Mouse (Mus musculus) liver, embryonic 15.5 days (tissue): ENCODE data around the gene Slamf1. TPM values are rescaled to one million over a fixed set of nuclear protein-coding genes. Genes with fewer than 3 reads are reported as not detected.
A peak's percentile ranks its signal among the peaks of the same experiment; 100 is the strongest.

Experiments used
- ATAC-seq: fragments of 200-750 bp; cut with Nextera tagmentation; 2 replicates; pipeline ENCODE4 v1.8.0; 2017; ENCODE audit warnings: moderate number of reproducible peaks, mild to moderate bottlenecking, moderate library complexity; ENCODE audit not compliant: insufficient read depth
- H3K27ac ChIP-seq: fragments of 300-500 bp; sonication (generic); replicated peaks from 2 replicates; pipeline ENCODE4 v1.5.1; 2015; ENCODE audit warnings: mild to moderate bottlenecking, inconsistent platforms
- H3K27me3 ChIP-seq: fragments of 300-500 bp; sonication (generic); 2 replicates; pipeline ENCODE4 v1.6.1; 2015; ENCODE audit warnings: mild to moderate bottlenecking, inconsistent platforms
- H3K36me3 ChIP-seq: fragments of 300-500 bp; sonication (generic); replicated peaks from 2 replicates; pipeline ENCODE4 v1.6.1; 2015; ENCODE audit warnings: moderate library complexity, mild to moderate bottlenecking, inconsistent platforms
- H3K4me1 ChIP-seq: fragments of 300-500 bp; sonication (generic); replicated peaks from 2 replicates; pipeline ENCODE4 v1.6.1; 2015; ENCODE audit warnings: inconsistent platforms
- H3K4me2 ChIP-seq: fragments of 300-500 bp; sonication (generic); 2 replicates; pipeline ENCODE4 v1.6.1; 2015; ENCODE audit warnings: moderate library complexity, mild to moderate bottlenecking, inconsistent platforms
- H3K4me3 ChIP-seq: fragments of 300-500 bp; sonication (generic); replicated peaks from 2 replicates; pipeline ENCODE4 v1.5.1; 2015; ENCODE audit warnings: mild to moderate bottlenecking, inconsistent platforms
- H3K9ac ChIP-seq: fragments of 300-500 bp; sonication (generic); 2 replicates; pipeline ENCODE4 v1.6.1; 2015; ENCODE audit warnings: moderate library complexity, mild to moderate bottlenecking, inconsistent platforms
- H3K9me3 ChIP-seq: fragments of 300-500 bp; sonication (generic); replicated peaks from 2 replicates; pipeline ENCODE4 v1.6.1; 2016; ENCODE audit warnings: inconsistent platforms
- WGBS: fragments of 180-500 bp; shearing (Covaris S2); methylation state at CpG from one replicate; pipeline ENCODE4 v1.1.7; 2015; ENCODE audit warnings: mixed read lengths; ENCODE audit not compliant: insufficient replicate concordance; 5-methylcytosine and 5-hydroxymethylcytosine counted together
- polyA plus RNA-seq: library from polyadenylated mRNA; unstranded; fragments of >200 nt; fragmentation: Nextera tagmentation; extraction: Ambion mirVana; gene quantifications from 2 replicates; pipeline ENCODE4 v1.2.1, GENCODE M21; 2015

Slamf1 gene
- polyA plus RNA-seq, 1 experiment from 2014 or later = 1.5 TPM

GRCm38 (mm10) chr1:171815545-171816439, 48.9 kb downstream of the Slamf1 start:
- Histone ChIP-seq H3K27me3 (no peaks in the 10 kb centered on the region), H3K9ac (no peak overlapping the region), H3K4me3 (no peak overlapping the region), H3K27ac (no peak overlapping the region), H3K4me2 (no peak overlapping the region), H3K36me3 (no peaks in the 10 kb centered on the region), H3K9me3 (no peaks in the 10 kb centered on the region), H3K4me1 (no peaks in the 10 kb centered on the region)
- WGBS = 10% methylated on average over 8 of the region's 8 CpGs
- peak; percentile 40; the same call in 1 of the 2 replicates for ATAC-seq

GRCm38 (mm10) chr1:171816991-171817390, 50.1 kb downstream of the Slamf1 start:
- Histone ChIP-seq H3K36me3 (no peaks in the 10 kb centered on the region), H3K4me1 (no peaks in the 10 kb centered on the region), H3K9ac (no peak overlapping the region), H3K4me2 (no peak overlapping the region), H3K27ac (no peak overlapping the region), H3K27me3 (no peaks in the 10 kb centered on the region), H3K4me3 (no peak overlapping the region), H3K9me3 (no peaks in the 10 kb centered on the region)
- ATAC-seq = no peak
- 23% methylated on average over 4 of the region's 4 CpGs for WGBS

GRCm38 (mm10) chr1:171821331-171821730, 54.4 kb downstream of the Slamf1 start:
- Histone ChIP-seq H3K4me2 (no peak overlapping the region), H3K27ac (no peak overlapping the region), H3K27me3 (no peaks in the 10 kb centered on the region), H3K9me3 (no peaks in the 10 kb centered on the region), H3K4me3 (no peak overlapping the region), H3K9ac (no peak overlapping the region), H3K4me1 (no peaks in the 10 kb centered on the region), H3K36me3 (no peaks in the 10 kb centered on the region)
- no peak for ATAC-seq
- WGBS = 43% methylated on average over 1 of the region's 1 CpGs

- H3K4me2 ChIP-seq = no peak overlapping the region
- no peak for ATAC-seq
- H3K27ac ChIP-seq = no peak overlapping the region
- H3K4me1 ChIP-seq = no peaks in the 10 kb centered on the region
- no peaks in the 10 kb centered on the region for H3K9me3 ChIP-seq
- H3K36me3 ChIP-seq = no peaks in the 10 kb centered on the region
- 33% methylated on average over 4 of the region's 4 CpGs for whole genome bisulfite sequencing
- H3K9ac ChIP-seq = no peak overlapping the region
- H3K27me3 ChIP-seq = no peaks in the 10 kb centered on the region
- H3K4me3 ChIP-seq = no peak overlapping the region
Observed at GRCm38 (mm10) chr1:171825462-171825861, 58.5 kb downstream of the Slamf1 start.

GRCm38 (mm10) chr1:171826164-171826563, 59.2 kb downstream of the Slamf1 start:
- Histone ChIP-seq H3K27me3 (no peaks in the 10 kb centered on the region), H3K9ac (no peak overlapping the region), H3K36me3 (no peaks in the 10 kb centered on the region), H3K4me1 (no peaks in the 10 kb centered on the region), H3K4me3 (no peak overlapping the region), H3K9me3 (no peaks in the 10 kb centered on the region), H3K4me2 (no peak overlapping the region), H3K27ac (no peak overlapping the region)
- ATAC-seq = no peak

GRCm38 (mm10) chr1:171827674-171828073, 60.7 kb downstream of the Slamf1 start:
- Histone ChIP-seq H3K27ac (no peak overlapping the region), H3K36me3 (no peaks in the 10 kb centered on the region), H3K4me3 (no peak overlapping the region), H3K27me3 (no peaks in the 10 kb centered on the region), H3K9me3 (no peaks in the 10 kb centered on the region), H3K4me1 (no peaks in the 10 kb centered on the region), H3K9ac (no peak overlapping the region), H3K4me2 (no peak overlapping the region)
- ATAC-seq = no peak

GRCm38 (mm10) chr1:171839488-171839887, 72.6 kb downstream of the Slamf1 start, which contains the start of gene Cd84:
TSS of gene Cd84 (plus strand) at chr1:171839697.
- no peak for ATAC-seq
- H3K9me3 ChIP-seq = no peaks in the 10 kb centered on the region
- H3K4me1 ChIP-seq = no peaks in the 10 kb centered on the region
- no peaks in the 10 kb centered on the region for H3K27me3 ChIP-seq
- H3K9ac ChIP-seq = no peak within 1 kb of the TSS
- H3K4me2 ChIP-seq = no peak within 1 kb of the TSS
- H3K36me3 ChIP-seq = no peaks in the 10 kb centered on the region
- 35% methylated on average over 3 of the region's 3 CpGs for WGBS
- H3K4me3 ChIP-seq = peak within 1 kb of the TSS; percentile 14; the same call in 1 of the 2 replicates
- H3K27ac ChIP-seq = peak within 1 kb of the TSS; percentile 48

- Histone ChIP-seq H3K27me3 (no peaks in the 10 kb centered on the region), H3K9me3 (no peaks in the 10 kb centered on the region), H3K4me1 (0 out of 2 replicates have a peak, but pooled peaks cover 3% of the 10 kb centered on the region), H3K4me3 (peak overlapping the region; percentile 14; the same call in 1 of the 2 replicates), H3K27ac (peak overlapping the region; percentile 48), H3K4me2 (no peak overlapping the region), H3K36me3 (no peaks in the 10 kb centered on the region), H3K9ac (no peak overlapping the region)
- no peak for ATAC-seq
- WGBS = 21% methylated on average over 4 of the region's 4 CpGs
Observed at GRCm38 (mm10) chr1:171840450-171841023, 73.6 kb downstream of the Slamf1 start.

GRCm38 (mm10) chr1:171845035-171845754, 78.3 kb downstream of the Slamf1 start:
- Histone ChIP-seq H3K36me3 (no peaks in the 10 kb centered on the region), H3K27me3 (no peaks in the 10 kb centered on the region), H3K4me3 (no peak overlapping the region), H3K9ac (no peak overlapping the region), H3K9me3 (no peaks in the 10 kb centered on the region), H3K4me2 (no peak overlapping the region), H3K27ac (0 out of 2 replicates have a peak overlapping the region, but pooled peaks have one; percentile 3), H3K4me1 (0 out of 2 replicates have a peak, but pooled peaks cover 3% of the 10 kb centered on the region)
- ATAC-seq = 0 out of 2 replicates have a peak, but pooled peaks have one; percentile 24
- WGBS = 27% methylated on average over 5 of the region's 5 CpGs

- no peak overlapping the region for H3K9ac ChIP-seq
- H3K9me3 ChIP-seq = no peaks in the 10 kb centered on the region
- no peaks in the 10 kb centered on the region for H3K27me3 ChIP-seq
- H3K4me2 ChIP-seq = no peak overlapping the region
- H3K4me3 ChIP-seq = no peak overlapping the region
- H3K4me1 ChIP-seq = 0 out of 2 replicates have a peak, but pooled peaks cover 3% of the 10 kb centered on the region
- H3K27ac ChIP-seq = no peak overlapping the region
- H3K36me3 ChIP-seq = no peaks in the 10 kb centered on the region
- no peak for ATAC-seq
Observed at GRCm38 (mm10) chr1:171848201-171848600, 81.3 kb downstream of the Slamf1 start.

- Histone ChIP-seq H3K4me1 (0 out of 2 replicates have a peak, but pooled peaks cover 3% of the 10 kb centered on the region), H3K9ac (no peak overlapping the region), H3K4me3 (no peak overlapping the region), H3K27ac (peak overlapping the region; percentile 55; the same call in 1 of the 2 replicates), H3K36me3 (no peaks in the 10 kb centered on the region), H3K4me2 (no peak overlapping the region), H3K27me3 (no peaks in the 10 kb centered on the region), H3K9me3 (no peaks in the 10 kb centered on the region)
- WGBS = 45% methylated on average over 4 of the region's 4 CpGs
- no peak for ATAC-seq
Observed at GRCm38 (mm10) chr1:171848757-171849156, 81.8 kb downstream of the Slamf1 start.
